Mouse (Mus musculus) testis, postnatal 14 days (tissue): ENCODE measurements around the gene Gm15737.

ENCODE experiments used
- DNase-seq: peaks from one replicate; pipeline ENCODE4 v3.0.0; 2021; ENCODE audit warnings: low spot score

Gene Gm15737

DNA sequence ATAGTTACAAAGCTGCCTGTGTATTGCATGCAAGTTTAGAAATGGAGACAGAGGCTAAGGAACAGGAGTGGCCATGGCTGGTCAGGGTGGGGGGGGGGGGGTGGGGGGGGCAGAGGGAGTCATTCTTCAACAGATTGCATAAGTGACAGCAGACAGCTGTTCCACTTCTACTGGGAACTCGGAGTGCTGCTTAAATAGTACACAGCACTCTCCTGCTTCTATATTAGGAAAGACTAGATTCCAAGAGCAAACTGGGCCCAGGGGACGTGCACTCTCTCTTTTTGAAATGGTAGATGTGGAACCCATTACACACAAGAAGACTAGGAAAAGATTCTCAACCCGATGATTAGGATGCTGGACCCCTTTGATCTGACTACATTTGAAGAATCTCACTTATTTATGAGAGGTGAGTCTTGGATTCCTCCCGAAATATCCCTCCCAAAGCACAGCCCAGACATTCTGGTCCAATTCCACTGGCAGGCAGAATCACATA is at the start of gene Gm15737:
TSS of gene Gm15737 (plus strand) at position 269 of the 493 bp plus-strand sequence.
- DNase-seq: peak; percentile 52

GRCm38 (mm10) chr6:92821606-92822005 is 47.6 kb upstream of the Gm15737 start:
- DNase-seq: no peak

DNA sequence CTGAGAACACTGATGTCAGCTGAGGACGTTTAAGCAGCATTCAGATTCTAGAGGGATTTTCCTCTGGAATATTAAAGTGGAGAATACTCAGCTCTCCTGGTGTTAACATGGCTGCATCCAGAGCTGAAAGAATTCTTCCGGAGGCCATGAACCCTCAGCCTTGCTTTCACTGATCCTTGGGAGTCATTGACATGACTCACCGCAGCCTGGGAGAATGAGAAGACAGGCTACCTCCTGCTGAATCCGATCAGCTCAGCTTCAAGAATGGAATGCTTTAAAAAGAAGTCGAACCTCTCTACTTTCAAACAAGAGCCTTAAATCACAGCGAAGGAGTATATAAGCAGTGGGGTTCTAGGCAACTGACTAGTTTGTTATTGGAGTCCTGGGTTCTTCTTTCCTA is 47.2 kb upstream of the Gm15737 start:
- DNase-seq: no peak

GRCm38 (mm10) chr6:92823991-92824390 is 45.2 kb upstream of the Gm15737 start:
- no peak for DNase-seq

DNA sequence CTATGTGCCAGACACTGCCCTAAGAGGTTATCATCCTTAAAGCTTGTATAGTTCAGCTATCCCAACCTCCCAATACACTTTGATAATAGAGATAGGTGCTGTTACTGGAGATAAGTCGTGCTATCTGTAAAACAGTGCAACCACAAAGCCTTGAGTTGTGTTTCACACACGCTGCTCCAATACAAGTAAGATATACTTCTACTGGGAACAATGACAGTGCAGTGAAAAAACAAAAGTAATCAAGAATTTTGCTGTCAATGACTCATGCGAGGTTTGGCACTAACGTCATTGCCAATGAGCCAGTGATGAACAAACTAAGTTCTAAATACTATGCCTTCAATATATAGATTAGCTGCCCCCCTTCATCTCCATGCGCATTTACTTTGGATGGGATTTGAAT is 42.6 kb upstream of the Gm15737 start:
- no peak for DNase-seq

DNA sequence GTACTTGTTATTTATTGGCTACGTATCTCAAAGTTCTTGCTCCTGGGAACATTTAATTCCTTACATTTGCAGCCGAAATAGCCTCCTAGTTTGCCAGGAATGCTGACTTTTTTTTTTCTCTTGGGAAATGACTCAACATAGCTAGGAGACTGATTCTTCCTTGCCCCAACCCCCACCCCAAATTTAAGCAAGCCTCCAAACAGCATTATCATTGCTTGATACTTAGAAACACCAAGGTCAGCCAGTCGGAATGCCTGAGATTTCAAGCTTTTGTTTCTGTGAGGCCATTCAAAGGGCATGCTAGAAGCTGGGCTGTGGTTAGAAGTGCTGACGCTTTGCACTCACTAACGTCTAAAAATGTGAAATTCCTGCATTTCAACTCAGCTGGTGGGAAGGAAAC is 41.8 kb upstream of the Gm15737 start:
- DNase-seq: no peak

GRCm38 (mm10) chr6:92829148-92829547 is 40.0 kb upstream of the Gm15737 start:
- DNase-seq: no peak

- no peak for DNase-seq
Observed at GRCm38 (mm10) chr6:92831106-92831505, 38.1 kb upstream of the Gm15737 start.

DNA sequence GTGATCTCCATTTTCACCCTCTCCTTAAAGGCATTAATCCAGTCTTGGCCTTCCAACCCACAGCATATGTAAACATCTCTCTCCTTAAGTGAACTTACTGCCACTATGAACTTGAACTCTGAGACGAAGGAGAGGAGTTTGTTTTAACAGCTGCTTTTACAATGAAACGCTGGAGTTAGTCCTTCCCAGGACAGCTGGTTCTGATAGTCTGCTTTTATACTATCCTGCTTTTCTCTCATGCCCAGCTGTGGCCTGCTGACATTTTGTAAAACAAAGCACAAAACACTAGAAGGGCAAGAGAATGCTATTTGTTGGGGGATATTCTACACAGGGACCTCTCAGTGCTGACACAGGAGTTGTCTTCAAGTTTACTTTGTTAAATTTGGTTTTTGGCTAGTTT is 27.2 kb upstream of the Gm15737 start:
- DNase-seq: no peak

DNA sequence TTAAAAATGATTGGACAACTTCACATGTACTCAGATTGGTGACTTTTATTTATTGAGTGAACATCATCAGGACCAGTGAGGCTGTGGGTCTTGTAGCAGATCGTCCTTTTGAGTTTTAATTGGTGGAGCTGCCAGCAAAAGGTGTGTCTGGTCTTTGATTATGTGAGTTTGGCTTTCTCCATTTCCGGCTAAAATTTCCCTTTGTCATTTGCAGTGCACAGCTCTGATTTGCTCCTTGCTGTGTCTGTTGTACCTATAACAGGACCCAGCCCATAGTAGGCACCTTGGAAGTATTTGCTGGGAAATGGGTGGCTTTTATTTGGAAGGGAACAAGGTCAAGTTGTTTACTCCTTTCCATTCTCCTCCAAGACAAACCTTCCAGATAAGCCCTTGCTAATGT is 25.7 kb upstream of the Gm15737 start:
- DNase-seq: no peak

GRCm38 (mm10) chr6:92845898-92846297 is 23.3 kb upstream of the Gm15737 start:
- no peak for DNase-seq

- peak; percentile 73 for DNase-seq
Observed at GRCm38 (mm10) chr6:92846614-92847013, 22.5 kb upstream of the Gm15737 start.

- no peak for DNase-seq
Observed at GRCm38 (mm10) chr6:92849208-92849607, 19.9 kb upstream of the Gm15737 start.

GRCm38 (mm10) chr6:92850250-92850649 is 18.9 kb upstream of the Gm15737 start:
- peak; percentile 89 for DNase-seq

GRCm38 (mm10) chr6:92854873-92855272 is 14.3 kb upstream of the Gm15737 start:
- no peak for DNase-seq

GRCm38 (mm10) chr6:92857761-92858160 is 11.4 kb upstream of the Gm15737 start:
- DNase-seq: no peak

- DNase-seq: no peak
Observed at GRCm38 (mm10) chr6:92858721-92859510, 10.2 kb upstream of the Gm15737 start.

DNA sequence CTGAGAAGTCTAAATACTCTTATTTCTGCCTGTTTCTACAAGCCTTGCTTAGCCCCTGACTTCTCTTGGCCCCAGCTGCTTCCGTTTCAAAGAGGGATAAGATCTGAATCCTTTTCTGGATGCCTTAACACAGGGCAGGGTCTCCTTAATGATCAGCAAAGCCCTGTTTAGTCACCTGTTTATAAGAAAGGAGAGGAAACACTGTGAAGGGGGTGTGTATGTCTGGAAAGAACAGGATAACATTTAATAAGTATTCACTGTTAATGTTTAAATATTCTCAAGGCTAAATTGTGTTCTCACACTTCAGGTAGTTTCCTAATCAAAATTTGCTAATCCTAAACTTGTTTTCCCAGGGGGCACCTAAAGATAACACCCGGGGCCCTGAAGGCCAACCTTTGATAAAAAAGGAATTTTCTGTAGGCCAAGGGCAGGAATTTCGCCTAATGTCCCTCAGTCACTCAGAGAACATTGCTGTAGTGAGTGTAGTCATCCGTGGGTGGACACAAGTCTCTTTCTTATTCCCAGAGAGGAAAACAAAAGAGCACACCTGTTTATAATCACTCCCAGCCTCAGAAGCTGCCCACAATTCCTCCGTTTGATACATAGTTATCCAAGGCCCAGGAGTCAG is 8.8 kb upstream of the Gm15737 start:
- peak; percentile 42 for DNase-seq

DNA sequence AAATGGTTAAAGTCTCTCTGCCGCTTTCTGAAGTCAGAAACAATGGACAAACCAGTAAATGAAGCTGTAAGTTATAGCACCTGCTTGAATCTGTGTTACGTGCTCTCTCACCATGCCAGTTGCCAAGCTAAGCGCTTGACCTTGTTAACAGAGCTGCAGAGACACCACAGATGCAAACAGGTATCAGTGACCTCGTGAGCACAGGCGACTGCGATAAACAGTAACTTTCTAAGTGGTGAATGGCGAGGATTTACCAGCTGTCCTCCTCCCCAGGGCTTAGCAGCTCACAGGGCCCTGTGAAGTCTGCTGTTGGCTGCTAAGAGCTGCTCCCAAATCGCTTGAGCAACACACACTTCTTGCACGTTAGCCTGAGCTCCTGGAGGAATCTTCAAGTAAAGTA is 6.6 kb upstream of the Gm15737 start:
- DNase-seq: no peak

- no peak for DNase-seq
Observed at GRCm38 (mm10) chr6:92869582-92870219, 544 bp downstream of the Gm15737 start.

DNA sequence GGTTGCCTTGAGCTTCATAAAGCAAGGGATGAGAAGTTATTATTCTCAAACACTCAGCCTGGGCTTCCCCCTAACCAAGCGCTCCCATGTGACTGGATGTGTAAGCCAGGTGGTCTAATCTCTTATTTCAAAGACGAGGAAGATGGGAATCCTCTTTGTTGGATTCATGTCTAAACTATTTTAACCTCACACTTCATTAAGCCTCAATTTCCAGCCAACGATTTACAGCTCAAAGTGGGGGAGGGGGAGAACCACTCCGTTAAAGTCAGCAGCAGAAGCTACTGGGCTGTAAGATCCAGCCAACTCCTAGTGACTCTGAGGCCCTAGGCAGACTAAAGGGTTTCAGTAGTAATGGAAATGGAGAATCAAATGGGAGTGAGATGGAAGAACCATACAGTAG is 2.7 kb downstream of the Gm15737 start:
- DNase-seq: no peak

- no peak for DNase-seq
Observed at GRCm38 (mm10) chr6:92872766-92873165, 3.6 kb downstream of the Gm15737 start.

- no peak for DNase-seq
Observed at GRCm38 (mm10) chr6:92874854-92875253, 5.7 kb downstream of the Gm15737 start.
